In genomic region chr4:106913411-106914049, GRCm38 (mm10) we compare ENCODE assay signal across 7 mouse cellular contexts. TPM values are rescaled to one million over a fixed set of nuclear protein-coding genes. Genes with fewer than 3 reads are reported as not detected.
A peak's percentile ranks its signal among the peaks of the same experiment; 100 is the strongest.
DNase-seq lines count a peak whose midpoint lies in the region; ATAC-seq and TF ChIP-seq lines count a peak whose summit lies in the region.

No protein-coding gene starts in this region.

- H3K36me3 ChIP-seq in lung, postnatal 0 days (ENCODE audit: insufficient read depth, low read length) = peaks cover 26% of the 10 kb centered on the region
- peaks cover 46% of the 10 kb centered on the region for H3K36me3 ChIP-seq in forebrain, embryonic 13.5 days (ENCODE audit: poor library complexity, severe bottlenecking)
- H3K36me3 ChIP-seq in intestine, embryonic 16.5 days (ENCODE audit: control insufficient read depth, insufficient read depth, low read length) = peaks cover 13% of the 10 kb centered on the region; the same call in 1 of the 2 replicates
- peaks cover 54% of the 10 kb centered on the region for H3K36me3 ChIP-seq in neural tube, embryonic 12.5 days

- no peak for TF ChIP-seq EP300 in lung, postnatal 0 days (IDR thresholded peaks at IDR 0.05)

- no peak for ATAC-seq in lung, postnatal 0 days
- no peak for ATAC-seq in forebrain, embryonic 13.5 days
- no peak for ATAC-seq in intestine, embryonic 16.5 days
- no peak for ATAC-seq in neural tube, embryonic 12.5 days (ENCODE audit: low FRiP score, low read depth)

- DNase-seq in lung, postnatal 0 days (ENCODE audit: low spot score) = no peak
- DNase-seq in lung, postnatal 25 days (ENCODE audit: low spot score) = no peak
- no peak for DNase-seq in adrenal gland, adult 2 months
- DNase-seq in right cerebral cortex, adult 18-20 months = no peak

- no peak overlapping the region for H3K27ac ChIP-seq in lung, postnatal 0 days (ENCODE audit: low read length)
- peak overlapping the region; percentile 61 for H3K27ac ChIP-seq in forebrain, embryonic 13.5 days
- no peak overlapping the region for H3K27ac ChIP-seq in intestine, embryonic 16.5 days (ENCODE audit: low read length)
- no peak overlapping the region for H3K27ac ChIP-seq in neural tube, embryonic 12.5 days

- TF ChIP-seq CTCF in lung, postnatal 0 days (IDR thresholded peaks at IDR 0.05) = no peak

- H3K9ac ChIP-seq in lung, postnatal 0 days (replicated peaks; ENCODE audit: low read depth) = no peak overlapping the region
- peak overlapping the region; percentile 100 for H3K9ac ChIP-seq in forebrain, embryonic 13.5 days
- peak overlapping the region; percentile 98 for H3K9ac ChIP-seq in intestine, embryonic 16.5 days (ENCODE audit: low read depth, low read length)
- H3K9ac ChIP-seq in neural tube, embryonic 12.5 days = peak overlapping the region; percentile 100

- H3K27me3 ChIP-seq in lung, postnatal 0 days (replicated peaks; ENCODE audit: insufficient read depth, low read length) = no peaks in the 10 kb centered on the region
- H3K27me3 ChIP-seq in forebrain, embryonic 13.5 days = no peaks in the 10 kb centered on the region
- no peaks in the 10 kb centered on the region for H3K27me3 ChIP-seq in intestine, embryonic 16.5 days (replicated peaks; ENCODE audit: control insufficient read depth, insufficient read depth, low read length)
- H3K27me3 ChIP-seq in neural tube, embryonic 12.5 days (replicated peaks) = no peaks in the 10 kb centered on the region

- peaks cover 19% of the 10 kb centered on the region for H3K4me1 ChIP-seq in lung, postnatal 0 days (ENCODE audit: insufficient read depth, low read depth, low read length)
- peaks cover 62% of the 10 kb centered on the region for H3K4me1 ChIP-seq in forebrain, embryonic 13.5 days
- peaks cover 30% of the 10 kb centered on the region for H3K4me1 ChIP-seq in intestine, embryonic 16.5 days (ENCODE audit: control insufficient read depth, insufficient read depth, low read length)
- H3K4me1 ChIP-seq in neural tube, embryonic 12.5 days = peaks cover 60% of the 10 kb centered on the region

- H3K4me3 ChIP-seq in lung, postnatal 0 days (ENCODE audit: low read depth, low read length) = no peak overlapping the region
- peak overlapping the region; percentile 100 for H3K4me3 ChIP-seq in forebrain, embryonic 13.5 days
- peak overlapping the region; percentile 99 for H3K4me3 ChIP-seq in intestine, embryonic 16.5 days (ENCODE audit: low read length)
- H3K4me3 ChIP-seq in neural tube, embryonic 12.5 days = peak overlapping the region; percentile 100

- 40% methylated on average over 9 of the region's 9 CpGs for WGBS in lung, postnatal 0 days
- WGBS in forebrain, embryonic 13.5 days = 11% methylated on average over 9 of the region's 9 CpGs
- WGBS in intestine, embryonic 16.5 days = 34% methylated on average over 9 of the region's 9 CpGs
- 25% methylated on average over 9 of the region's 9 CpGs for WGBS in neural tube, embryonic 12.5 days

- H3K4me2 ChIP-seq in lung, postnatal 0 days (replicated peaks; ENCODE audit: low read depth, low read length) = 0 out of 2 replicates have a peak overlapping the region, but pooled peaks have one; percentile 98
- H3K4me2 ChIP-seq in forebrain, embryonic 13.5 days = peak overlapping the region; percentile 94
- H3K4me2 ChIP-seq in intestine, embryonic 16.5 days (ENCODE audit: low read depth, low read length) = peak overlapping the region; percentile 81
- peak overlapping the region; percentile 97 for H3K4me2 ChIP-seq in neural tube, embryonic 12.5 days (replicated peaks)

- H3K9me3 ChIP-seq in lung, postnatal 0 days (ENCODE audit: low read length) = no peaks in the 10 kb centered on the region
- no peaks in the 10 kb centered on the region for H3K9me3 ChIP-seq in forebrain, embryonic 13.5 days (replicated peaks)
- H3K9me3 ChIP-seq in intestine, embryonic 16.5 days (ENCODE audit: control insufficient read depth, low read length) = no peaks in the 10 kb centered on the region
- no peaks in the 10 kb centered on the region for H3K9me3 ChIP-seq in neural tube, embryonic 12.5 days

RNA-seq across cellular contexts. Expression of gene Ssbp3, which starts 3.0 kb away (rescaled TPM):
- polyA plus RNA-seq in lung, postnatal 0 days (2015; fragmentation: Nextera tagmentation; extraction: Ambion mirVana) = 40.2 and 49.8 TPM in 2 replicates
- polyA plus RNA-seq in forebrain, embryonic 13.5 days (2015; fragmentation: Nextera tagmentation; extraction: Ambion mirVana) = 168 and 173 TPM in 2 replicates
- 38.0 and 53.4 TPM in 2 replicates for polyA plus RNA-seq in intestine, embryonic 16.5 days (2015; fragmentation: Nextera tagmentation; extraction: Ambion mirVana)
- polyA plus RNA-seq in neural tube, embryonic 12.5 days (2016; fragmentation: Nextera tagmentation; extraction: Ambion mirVana) = 308 and 332 TPM in 2 replicates
- 10 to 100 TPM; 73.9 to 88.5 TPM for total RNA-seq in adrenal gland, adult 2 months (2021)
- polyA plus RNA-seq in adrenal gland, adult 2 months (2012; rRNA removed) = 54.3 and 85.0 TPM in 2 replicates
